Mouse (Mus musculus): ENCODE data around the gene Mia2.

- peak; percentile 63 for TF ChIP-seq CTCF (IDR thresholded peaks at IDR 0.05)
- TF ChIP-seq POLR2A (IDR thresholded peaks at IDR 0.05; ENCODE audit: insufficient read depth, low read depth, low read length): peak; percentile 99
Measured at GRCm38 (mm10) chr12:59066448-59067077, 29.0 kb upstream of the Mia2 start, which contains the start of gene Pnn.

Measured in heart, adult 2 months (tissue).